Mouse (Mus musculus): ENCODE data around the gene Zfp580.

- TF ChIP-seq POLR2A (IDR thresholded peaks at IDR 0.05; ENCODE audit: low read depth, low read length) (no peak), CTCF (IDR thresholded peaks at IDR 0.05; ENCODE audit: extremely low read depth, insufficient read depth, insufficient read length, insufficient replicate concordance) (no peak)
Measured at GRCm38 (mm10) chr7:5017352-5017751, 34.0 kb upstream of the Zfp580 start.

Data from spleen, adult 2 months (tissue).